Mouse (Mus musculus): Measurements from ENCODE around the gene Ndufa12.

- TF ChIP-seq CHD2 (IDR thresholded peaks at IDR 0.05; ENCODE audit: low read length): no peak
- peak; percentile 78 for TF ChIP-seq TCF12 (IDR thresholded peaks at IDR 0.05; ENCODE audit: low read depth, low read length)
- peak; percentile 67 to 74; a peak in 3 of 4 replicates for TF ChIP-seq EP300 (IDR thresholded peaks at IDR 0.05; ENCODE audit: low read depth in 1 of 2, low read length in 2 of 2)
These were observed 62.0 kb downstream of the Ndufa12 start for GRCm38 (mm10) chr10:94260544-94260943.

Data from MEL (cell line).